Mouse (Mus musculus): ENCODE results near the gene Xpot.

DNA sequence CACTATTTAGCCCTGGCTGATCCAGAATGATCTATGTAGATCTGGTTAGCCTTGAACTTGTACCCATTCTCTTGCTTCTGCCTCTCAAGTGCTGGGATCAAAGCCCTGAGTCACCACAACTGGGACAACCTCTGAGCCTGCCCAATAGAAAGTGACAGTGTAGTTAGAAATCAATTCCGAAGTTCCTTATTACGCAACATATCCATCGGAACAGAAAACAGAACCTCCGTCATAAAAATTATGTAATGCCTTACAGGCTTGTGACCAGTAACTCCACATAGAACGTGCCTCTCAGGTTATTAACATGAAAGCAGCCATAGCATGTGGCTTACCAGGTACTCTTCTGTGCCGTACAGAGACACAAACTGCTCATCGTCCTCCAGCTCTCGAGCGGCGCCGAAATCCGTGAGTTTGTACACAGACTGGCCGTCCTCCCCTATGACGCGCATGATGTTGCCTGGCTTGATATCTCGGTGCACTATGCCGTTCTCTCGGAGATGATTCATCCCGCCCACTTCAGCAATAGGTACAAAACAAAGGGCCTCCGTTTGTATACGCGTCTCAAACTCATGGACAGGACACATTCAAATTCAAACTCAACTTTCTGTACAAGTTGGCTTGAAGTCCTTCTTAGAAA lies 54.5 kb downstream of the Xpot start:
- no peak for TF ChIP-seq GATA1 (IDR thresholded peaks at IDR 0.05; ENCODE audit: borderline replicate concordance, low read length)
- TF ChIP-seq FLI1 (IDR thresholded peaks at IDR 0.05; ENCODE audit: low read length), result no peak
